Mouse (Mus musculus): ENCODE measurements around the gene Fbxw4. TPM values are rescaled to one million over a fixed set of nuclear protein-coding genes. Genes with fewer than 3 reads are reported as not detected.
"Not testable (repeated sequence)": the region's sequence is repeated elsewhere in the genome, so short reads cannot be mapped to it uniquely, and the experiment has no call there.

Fbxw4 gene
- total RNA-seq, 2 experiments from 2014 or later = 34.4 to 35.9 TPM

- DNase-seq (ENCODE audit: low spot score in 2 of 2) = no peak
- intact Hi-C loops (cut with DNase I) = no loop called here
These were observed 1.4 kb downstream of the Fbxw4 start for GRCm38 (mm10) chr19:45658556-45659268.

- intact Hi-C loops (cut with DNase I) = no loop called here
- DNase-seq (ENCODE audit: low spot score in 2 of 2) = no peak
These were observed 2.3 kb downstream of the Fbxw4 start for GRCm38 (mm10) chr19:45657828-45658227.

GRCm38 (mm10) chr19:45656810-45657595 lies 3.1 kb downstream of the Fbxw4 start:
- intact Hi-C loops (cut with DNase I) = no loop called here
- no peak for DNase-seq (ENCODE audit: low spot score in 2 of 2)

GRCm38 (mm10) chr19:45655870-45656269 lies 4.2 kb downstream of the Fbxw4 start:
- intact Hi-C loops (cut with DNase I) = no loop called here

DNA sequence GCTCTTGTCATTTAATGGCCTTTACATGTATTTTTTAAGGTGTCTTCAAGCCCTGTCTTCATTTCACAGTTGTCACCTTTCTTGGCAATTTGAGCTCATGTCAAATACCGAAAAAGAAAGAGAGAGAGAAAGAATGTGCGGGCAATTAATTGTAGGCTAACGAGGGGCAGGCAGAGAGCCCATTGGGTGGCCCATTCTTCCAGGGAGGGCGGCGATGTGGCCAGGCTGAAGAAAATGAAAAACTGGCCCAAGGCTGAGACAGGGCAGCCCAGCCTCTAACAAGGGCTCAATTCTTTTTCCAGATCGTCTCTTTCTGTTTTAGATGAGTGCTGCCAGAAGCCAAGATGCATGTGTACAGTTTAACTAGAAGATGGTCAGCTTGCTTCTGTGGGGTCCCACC lies 6.1 kb downstream of the Fbxw4 start:
- DNase-seq (ENCODE audit: low spot score in 2 of 2) = no peak
- intact Hi-C loops (cut with DNase I) = no loop called here

More at GRCm38 (mm10) chr19:45655870-45656269, 4.2 kb downstream of the Fbxw4 start:
- no peak for DNase-seq (ENCODE audit: low spot score in 2 of 2)

DNA sequence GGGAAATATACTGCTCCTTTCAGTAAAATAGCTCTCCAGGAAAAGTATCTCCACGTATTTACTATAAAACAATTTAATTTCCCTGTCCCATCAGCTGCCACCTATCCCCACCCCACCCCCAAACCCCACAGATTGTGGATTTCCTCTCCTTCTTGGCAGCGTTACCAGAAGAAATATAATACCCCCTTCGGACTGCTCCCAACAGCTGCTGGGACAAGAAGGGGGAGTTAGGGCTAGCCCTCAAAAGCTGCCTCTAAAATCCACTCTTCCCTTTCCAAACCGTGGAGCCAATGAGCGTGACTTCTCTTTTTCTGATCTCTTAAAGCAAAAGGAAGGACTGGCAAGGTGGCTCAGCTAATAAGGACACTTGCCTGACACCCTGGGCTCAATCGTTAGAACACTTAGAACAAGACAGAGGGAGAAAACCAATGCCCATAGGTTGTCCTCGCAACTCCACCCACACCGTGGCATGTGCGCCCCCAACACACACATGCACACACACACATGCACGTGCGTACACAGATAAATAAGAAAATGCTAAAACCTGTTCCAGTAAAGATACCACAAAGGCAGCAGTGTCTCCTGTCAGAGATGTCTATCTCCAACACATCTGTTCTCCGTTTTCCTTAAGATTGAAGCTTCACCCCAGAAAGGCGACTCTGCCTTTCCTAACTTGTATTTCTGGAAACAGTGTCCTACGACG lies 7.7 kb downstream of the Fbxw4 start:
- intact Hi-C loops (cut with DNase I) = no loop called here
- DNase-seq (ENCODE audit: low spot score in 2 of 2) = no peak

DNA sequence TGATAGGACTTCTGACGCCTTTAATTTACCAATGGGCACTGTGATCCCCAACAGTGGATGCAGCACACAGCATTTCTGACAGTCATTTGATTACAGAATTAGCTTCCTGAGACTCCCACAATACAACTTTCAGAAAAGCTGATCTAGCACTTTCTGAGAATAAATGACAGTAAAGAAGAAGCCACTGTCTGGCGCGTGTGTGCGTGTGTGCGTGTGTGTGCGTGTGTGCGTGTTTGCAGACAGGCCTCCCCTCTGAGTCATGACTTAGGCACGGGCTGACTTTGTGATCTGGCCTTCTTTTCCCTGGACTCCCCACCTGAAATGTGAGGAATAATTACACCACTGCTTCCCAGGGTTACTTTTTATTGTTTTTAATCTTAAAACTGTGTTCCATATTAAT lies 8.6 kb downstream of the Fbxw4 start:
- DNase-seq (ENCODE audit: low spot score in 2 of 2) = no peak
- intact Hi-C loops (cut with DNase I) = no loop called here

DNA sequence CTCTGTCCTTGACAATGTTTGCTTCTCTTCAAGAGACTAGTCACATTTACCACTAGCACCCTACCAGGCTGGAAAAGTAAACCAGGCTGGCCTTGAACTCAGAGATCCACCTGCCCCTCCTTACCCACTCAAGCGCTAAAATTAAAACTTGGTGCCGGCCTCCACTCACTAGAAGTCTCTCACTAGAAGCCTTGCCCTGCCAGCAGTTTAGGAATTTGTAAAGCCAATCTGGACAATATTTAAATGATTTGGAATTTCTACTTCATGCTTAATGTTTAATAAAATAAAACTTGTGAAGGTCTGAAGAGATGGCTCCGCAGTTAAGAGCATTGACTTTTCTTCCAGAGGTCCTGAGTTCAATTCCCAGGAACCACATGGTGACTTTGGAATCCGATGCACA lies 10.3 kb downstream of the Fbxw4 start:
- intact Hi-C loops (cut with DNase I) = no loop called here
- no peak for DNase-seq (ENCODE audit: low spot score in 2 of 2)

DNA sequence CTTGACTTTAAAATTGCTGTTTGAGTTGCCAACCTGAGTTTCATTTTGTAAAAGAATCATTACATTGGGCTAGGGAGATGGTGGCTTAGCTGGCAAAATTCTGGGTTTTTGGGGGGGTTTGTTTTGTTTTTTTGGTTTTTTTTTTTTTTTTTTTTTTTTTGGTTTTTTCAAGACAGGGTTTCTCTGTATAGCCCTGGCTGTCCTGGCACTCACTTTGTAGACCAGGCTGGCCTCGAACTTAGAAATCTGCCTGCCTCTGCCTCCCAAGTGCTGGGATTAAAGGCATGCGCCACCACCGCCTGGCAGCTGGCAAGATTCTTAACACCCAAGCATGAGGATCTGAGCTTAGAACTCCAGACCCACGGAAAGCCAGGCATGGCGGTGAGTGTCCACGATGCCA lies 11.6 kb downstream of the Fbxw4 start:
- DNase-seq (ENCODE audit: low spot score in 2 of 2); intact Hi-C loops (cut with DNase I): not testable (repeated sequence)

- intact Hi-C loops (cut with DNase I) = no loop called here
- no peak for DNase-seq (ENCODE audit: low spot score in 2 of 2)
These were observed 13.2 kb downstream of the Fbxw4 start for GRCm38 (mm10) chr19:45646866-45647265.

- intact Hi-C loops (cut with DNase I) = no loop called here
- no peak for DNase-seq (ENCODE audit: low spot score in 2 of 2)
These were observed 19.4 kb downstream of the Fbxw4 start for GRCm38 (mm10) chr19:45640691-45641090.

- no peak for DNase-seq (ENCODE audit: low spot score in 2 of 2)
- intact Hi-C loops (cut with DNase I) = no loop called here
These were observed 24.2 kb downstream of the Fbxw4 start for GRCm38 (mm10) chr19:45635960-45636359.

DNA sequence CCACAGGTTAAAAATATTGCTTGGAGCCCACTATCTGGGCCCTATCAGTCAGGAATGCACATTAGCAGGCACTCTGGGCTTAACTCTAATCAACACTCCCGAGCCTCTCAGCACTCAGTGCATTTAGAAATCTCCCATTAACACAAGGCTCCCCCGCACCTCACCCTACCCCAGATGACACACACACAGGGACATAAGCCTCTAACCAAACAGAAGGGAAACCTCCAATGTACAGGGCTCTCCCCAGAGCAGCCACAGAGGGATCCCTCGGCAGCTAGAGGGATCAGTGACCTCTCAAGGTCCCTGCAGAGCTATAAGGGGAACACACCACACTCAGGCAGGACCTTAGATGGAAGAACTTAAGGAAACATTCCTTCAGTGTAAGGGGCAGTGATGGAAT lies 28.5 kb downstream of the Fbxw4 start:
- intact Hi-C loops (cut with DNase I) = no loop called here
- DNase-seq (ENCODE audit: low spot score in 2 of 2) = no peak

- intact Hi-C loops (cut with DNase I) = no loop called here
- no peak for DNase-seq (ENCODE audit: low spot score in 2 of 2)
These were observed 29.2 kb downstream of the Fbxw4 start for GRCm38 (mm10) chr19:45630953-45631352.

DNA sequence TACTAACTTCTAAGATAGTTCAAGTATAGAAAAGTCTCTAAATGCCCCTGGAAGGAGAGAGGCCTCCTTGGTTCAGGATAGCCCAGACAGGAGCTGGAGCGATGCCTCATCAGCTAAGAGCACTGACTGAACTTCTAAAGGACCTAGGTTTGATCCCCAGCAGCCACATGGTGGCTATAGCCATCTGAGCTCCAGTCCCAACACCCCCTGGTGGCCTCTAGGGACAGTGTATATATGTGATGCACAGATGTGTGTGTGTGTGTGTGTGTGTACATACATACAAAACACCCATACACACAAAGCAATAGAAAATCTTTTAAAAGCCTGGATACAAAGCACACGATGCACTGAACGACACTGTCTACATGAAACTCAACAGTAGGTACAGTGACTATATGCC lies 30.9 kb downstream of the Fbxw4 start:
- no peak for DNase-seq (ENCODE audit: low spot score in 2 of 2)
- intact Hi-C loops (cut with DNase I) = no loop called here

GRCm38 (mm10) chr19:45628649-45629048 lies 31.5 kb downstream of the Fbxw4 start:
- intact Hi-C loops (cut with DNase I) = no loop called here
- no peak for DNase-seq (ENCODE audit: low spot score in 2 of 2)

DNA sequence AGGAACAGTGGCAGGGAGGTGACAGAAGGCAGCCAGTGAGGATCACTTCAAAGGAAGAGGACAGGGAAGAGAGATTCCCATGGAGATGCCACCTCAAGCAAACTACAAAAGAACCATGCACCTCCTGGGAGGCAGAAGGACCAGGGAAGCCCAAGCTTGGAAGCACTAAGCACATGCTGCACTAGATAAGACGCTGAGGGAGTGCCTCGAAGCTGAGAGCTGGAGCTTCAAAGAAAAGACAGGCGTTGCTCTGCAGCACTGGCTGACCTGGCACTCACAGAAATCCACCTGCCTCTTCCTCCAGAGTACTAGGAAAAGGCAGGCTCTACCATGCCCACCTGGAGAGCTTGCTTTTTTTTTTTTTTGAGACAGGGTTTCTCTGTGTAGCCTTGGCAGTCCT lies 33.1 kb downstream of the Fbxw4 start:
- no peak for DNase-seq (ENCODE audit: low spot score in 2 of 2)
- intact Hi-C loops (cut with DNase I) = no loop called here

DNA sequence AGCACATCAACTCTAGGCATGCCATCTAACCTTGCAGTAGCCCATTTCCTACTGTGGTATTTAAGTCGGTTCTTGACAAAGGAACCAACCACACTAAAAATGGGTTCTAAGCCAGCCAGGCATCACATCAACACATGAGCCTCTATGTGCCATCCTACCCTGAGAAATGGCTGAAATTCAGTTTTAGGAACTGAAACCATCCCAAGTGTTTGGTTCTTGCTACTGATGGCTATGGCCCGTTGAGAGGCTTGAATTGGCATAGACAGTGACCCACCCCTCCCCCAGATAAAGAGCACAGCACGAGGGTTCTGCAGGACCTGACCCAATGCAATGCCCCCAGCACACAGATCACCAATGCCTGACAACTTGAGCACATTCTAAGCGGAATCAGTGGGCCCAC lies 36.4 kb downstream of the Fbxw4 start:
- no peak for DNase-seq (ENCODE audit: low spot score in 2 of 2)
- intact Hi-C loops (cut with DNase I) = no loop called here

DNA sequence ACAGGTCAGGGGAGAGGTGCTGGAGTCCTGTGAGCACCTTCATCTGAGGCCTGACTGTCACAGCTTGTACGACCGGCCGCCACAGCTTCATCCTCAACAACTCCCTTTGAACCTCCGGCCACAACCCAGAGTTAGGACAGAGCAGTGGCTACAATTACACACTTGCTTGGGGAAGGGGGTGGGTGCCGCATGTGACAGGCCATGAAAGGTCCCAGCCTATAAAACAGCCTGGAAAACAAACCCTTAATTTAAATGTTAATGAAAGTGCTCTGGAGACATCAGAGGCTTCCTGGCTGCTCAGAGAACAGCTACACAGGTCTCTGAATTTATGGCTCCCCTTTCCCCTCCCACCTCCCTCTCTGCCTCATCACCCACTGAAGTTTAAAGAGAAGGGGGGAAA lies 38.0 kb downstream of the Fbxw4 start:
- no peak for DNase-seq (ENCODE audit: low spot score in 2 of 2)
- intact Hi-C loops (cut with DNase I) = no loop called here

DNA sequence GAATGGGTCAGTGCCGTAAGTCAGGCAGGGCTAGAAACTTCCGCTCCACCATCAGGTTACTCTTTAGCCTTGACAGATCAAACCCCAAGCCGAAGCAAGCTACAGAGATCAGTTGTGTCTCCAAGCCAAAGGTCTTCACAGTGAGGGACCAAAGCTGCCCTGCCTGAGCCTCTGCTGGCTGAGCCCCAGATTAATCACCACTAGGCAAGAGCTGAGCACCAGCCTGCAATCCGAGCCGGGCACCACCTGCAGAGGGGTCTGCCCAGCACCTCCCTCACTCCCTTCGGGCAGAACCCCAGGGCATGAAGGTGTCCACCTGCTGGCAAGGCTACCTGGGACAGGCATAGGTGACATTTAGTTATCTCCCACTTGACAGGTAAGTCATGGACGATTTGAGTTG lies 39.1 kb downstream of the Fbxw4 start:
- DNase-seq (ENCODE audit: low spot score in 2 of 2) = no peak
- intact Hi-C loops (cut with DNase I) = no loop called here

All from left cerebral cortex, postnatal 36 days (tissue).